Mouse (Mus musculus): Measurements from ENCODE around the gene Astn2.

Astn2 gene

GRCm38 (mm10) chr4:65379461-65379860, 1025.0 kb downstream of the Astn2 start:
- ATAC-seq (ENCODE audit: insufficient number of reproducible peaks, low FRiP score, low TSS enrichment) = no peak

- no peak for ATAC-seq (ENCODE audit: insufficient number of reproducible peaks, low FRiP score, low TSS enrichment)
Measured at GRCm38 (mm10) chr4:65376571-65376970, 1027.8 kb downstream of the Astn2 start.

GRCm38 (mm10) chr4:65373841-65374240, 1030.6 kb downstream of the Astn2 start:
- ATAC-seq (ENCODE audit: insufficient number of reproducible peaks, low FRiP score, low TSS enrichment) = no peak

- ATAC-seq (ENCODE audit: insufficient number of reproducible peaks, low FRiP score, low TSS enrichment) = no peak
Measured at GRCm38 (mm10) chr4:65372731-65373130, 1031.7 kb downstream of the Astn2 start.

GRCm38 (mm10) chr4:65367135-65367534, 1037.3 kb downstream of the Astn2 start:
- ATAC-seq (ENCODE audit: insufficient number of reproducible peaks, low FRiP score, low TSS enrichment) = no peak

GRCm38 (mm10) chr4:65354580-65354979, 1049.8 kb downstream of the Astn2 start:
- no peak for ATAC-seq (ENCODE audit: insufficient number of reproducible peaks, low FRiP score, low TSS enrichment)

GRCm38 (mm10) chr4:65350521-65350920, 1053.9 kb downstream of the Astn2 start:
- no peak for ATAC-seq (ENCODE audit: insufficient number of reproducible peaks, low FRiP score, low TSS enrichment)

GRCm38 (mm10) chr4:65341766-65342165, 1062.6 kb downstream of the Astn2 start:
- no peak for ATAC-seq (ENCODE audit: insufficient number of reproducible peaks, low FRiP score, low TSS enrichment)

GRCm38 (mm10) chr4:65333718-65334117, 1070.7 kb downstream of the Astn2 start:
- ATAC-seq (ENCODE audit: insufficient number of reproducible peaks, low FRiP score, low TSS enrichment) = no peak
